Mouse (Mus musculus) ES-E14 (cell line): ENCODE data around the gene Sbf1. TPM values are rescaled to one million over a fixed set of nuclear protein-coding genes. Genes with fewer than 3 reads are reported as not detected.

Source experiments
- DNase-seq: peaks from one replicate; pipeline ENCODE4 v3.0.0-alpha.2; 2013; ENCODE audit warnings: low read depth, low spot score
- H3K27ac ChIP-seq: 2 replicates; pipeline ENCODE4 v1.5.1; 2012; ENCODE audit warnings: low read depth, mild to moderate bottlenecking, low read length, moderate library complexity, mixed read lengths; ENCODE audit not compliant: poor library complexity, insufficient read depth, severe bottlenecking
- H3K36me3 ChIP-seq: 2 replicates; pipeline ENCODE4 v1.6.1; 2012; ENCODE audit warnings: mild to moderate bottlenecking, low read length, moderate library complexity, mixed read lengths; ENCODE audit not compliant: control insufficient read depth, poor library complexity, insufficient read depth, severe bottlenecking
- H3K4me1 ChIP-seq, 2 experiments: fragments of 150-350 bp in 1 of 2; sonication (generic) in 1 of 2; 2 replicates each; pipeline ENCODE4 v1.6.1; 2012; ENCODE audit warnings: low read length in 2 of 2, mild to moderate bottlenecking in 1 of 2, mixed read lengths in 1 of 2; ENCODE audit not compliant: control insufficient read depth in 2 of 2, insufficient read depth in 2 of 2, poor library complexity in 1 of 2
- H3K4me3 ChIP-seq, 2 experiments: fragments of 150-350 bp in 1 of 2; sonication (generic) in 1 of 2; 2 replicates each; pipeline ENCODE4 v1.5.1; 2012; ENCODE audit warnings: low read length in 2 of 2, low read depth in 1 of 2, mild to moderate bottlenecking in 1 of 2, mixed read lengths in 1 of 2; ENCODE audit not compliant: insufficient read depth in 1 of 2, poor library complexity in 1 of 2, severe bottlenecking in 1 of 2
- H3K9ac ChIP-seq: 2 replicates; pipeline ENCODE4 v1.6.1; 2012; ENCODE audit warnings: low read depth, mild to moderate bottlenecking, low read length, mixed read lengths; ENCODE audit not compliant: poor library complexity, insufficient read depth, severe bottlenecking
- H3K9me3 ChIP-seq: fragments of 150-350 bp; sonication (generic); 2 replicates; pipeline ENCODE4 v1.6.1; 2012; ENCODE audit warnings: low read depth, mild to moderate bottlenecking, low read length; ENCODE audit not compliant: control insufficient read depth, insufficient read depth
- CHD2 ChIP-seq: IDR thresholded peaks from 2 replicates; pipeline ENCODE4 v1.6.1; 2014; ENCODE audit warnings: mild to moderate bottlenecking, low read depth, low read length, inconsistent platforms
- HCFC1 ChIP-seq: IDR thresholded peaks from 2 replicates; pipeline ENCODE4 v1.6.1; 2012; ENCODE audit warnings: low read length, inconsistent platforms, borderline replicate concordance; ENCODE audit not compliant: insufficient read depth
- MAFK ChIP-seq: IDR thresholded peaks from 2 replicates; pipeline ENCODE4 v1.6.1; 2014; ENCODE audit warnings: mild to moderate bottlenecking, low read depth, low read length, inconsistent platforms; ENCODE audit not compliant: insufficient read depth
- ZC3H11A ChIP-seq: IDR thresholded peaks from 2 replicates; pipeline ENCODE4 v1.6.1; 2012; ENCODE audit warnings: low read depth, mild to moderate bottlenecking, inconsistent platforms, low read length, borderline replicate concordance
- ZNF384 ChIP-seq: IDR thresholded peaks from 2 replicates; pipeline ENCODE4 v1.6.1; 2012; ENCODE audit warnings: low read depth, low read length, inconsistent platforms
- in situ Hi-C, 2 experiments: fragments of 600-800 bp; cut with MboI; formaldehyde crosslinking; loops; one replicate each; pipeline ENCODE4 v1.15.1; 2025; ENCODE audit warnings: low sequenced_read_pairs in 2 of 2, inconsistent platforms in 1 of 2; ENCODE audit not compliant: unreplicated experiment in 2 of 2
- total RNA-seq: library from RNA; depleted of rRNA; stranded (reverse); fragments of 300-350 nt; gene quantifications from 2 replicates; pipeline ENCODE4 v1.2.3, GENCODE M21; 2012

The Sbf1 gene
- total RNA-seq, 1 experiment = 134 TPM

GRCm38 (mm10) chr15:89321264-89321663 lies 6.2 kb upstream of the Sbf1 start:
- in situ Hi-C loops = no loop called here
- no peak for DNase-seq
- Histone ChIP-seq H3K9me3 (no peaks in the 10 kb centered on the region), H3K4me3 (no peak overlapping the region), H3K36me3 (peaks cover 2% of the 10 kb centered on the region; the same call in 1 of the 2 replicates), H3K27ac (no peak overlapping the region), H3K4me1 (peaks cover 0 to 6% of the 10 kb centered on the region in 2 experiments; a peak in 1 of 4 replicates), H3K9ac (no peak overlapping the region)
- TF ChIP-seq MAFK (no peak), HCFC1 (no peak), ZNF384 (no peak), CHD2 (no peak), ZC3H11A (no peak)

GRCm38 (mm10) chr15:89316146-89316545 lies 1.0 kb upstream of the Sbf1 start:
- Histone ChIP-seq H3K36me3 (no peaks in the 10 kb centered on the region), H3K4me3 (no peak overlapping the region; a peak in 1 of 4 replicates), H3K9ac (peak overlapping the region; percentile 32; the same call in 1 of the 2 replicates), H3K4me1 (peaks cover 0 to 15% of the 10 kb centered on the region in 2 experiments; a peak in 1 of 4 replicates), H3K9me3 (no peaks in the 10 kb centered on the region), H3K27ac (no peak overlapping the region)
- in situ Hi-C loops = no loop called here
- TF ChIP-seq HCFC1 (no peak), ZNF384 (no peak), ZC3H11A (no peak), MAFK (no peak), CHD2 (no peak)
- peak; percentile 56 for DNase-seq

GRCm38 (mm10) chr15:89314511-89315189 lies 461 bp downstream of the Sbf1 start:
- Histone ChIP-seq H3K27ac (no peak overlapping the region), H3K36me3 (no peaks in the 10 kb centered on the region), H3K9me3 (no peaks in the 10 kb centered on the region), H3K4me1 (peaks cover 0 to 13% of the 10 kb centered on the region in 2 experiments; a peak in 1 of 4 replicates), H3K4me3 (peak overlapping the region; percentile 93 to 94), H3K9ac (peak overlapping the region; percentile 91)
- TF ChIP-seq ZC3H11A (no peak), CHD2 (no peak), MAFK (no peak), ZNF384 (no peak), HCFC1 (no peak)
- in situ Hi-C loops = no loop called here
- DNase-seq = no peak

- H3K36me3 ChIP-seq = no peaks in the 10 kb centered on the region
- H3K27ac ChIP-seq = no peak overlapping the region
- in situ Hi-C loops = no loop called here
- no peaks in the 10 kb centered on the region for H3K9me3 ChIP-seq
- TF ChIP-seq CHD2 = no peak
- TF ChIP-seq ZNF384 = no peak
- TF ChIP-seq HCFC1 = no peak
- no peak for TF ChIP-seq ZC3H11A
- TF ChIP-seq MAFK = no peak
- peaks cover 0 to 13% of the 10 kb centered on the region in 2 experiments; a peak in 1 of 4 replicates for H3K4me1 ChIP-seq
- no peak for DNase-seq
- peak overlapping the region; percentile 91 for H3K9ac ChIP-seq
- peak overlapping the region; percentile 93 to 94 for H3K4me3 ChIP-seq
Observed at GRCm38 (mm10) chr15:89314107-89314506, 1.0 kb downstream of the Sbf1 start.
